Mouse (Mus musculus) NIH3T3 (cell line): ENCODE data around the gene Mmp19.

ENCODE experiments used
- DNase-seq: peaks from one replicate; pipeline ENCODE4 v3.0.0-alpha.2; 2012; ENCODE audit warnings: low read depth

Gene Mmp19

GRCm38 (mm10) chr10:128790398-128791124 is at the start of gene Mmp19:
Gene Mmp19 (plus strand): TSS chr10:128790910.
- DNase-seq, result peak; percentile 86

GRCm38 (mm10) chr10:128742616-128743015 is 48.1 kb upstream of the Mmp19 start:
- peak; percentile 12 for DNase-seq

- no peak for DNase-seq
Observed at GRCm38 (mm10) chr10:128743235-128743634, 47.5 kb upstream of the Mmp19 start.

GRCm38 (mm10) chr10:128743791-128744191 is 46.9 kb upstream of the Mmp19 start:
- DNase-seq, result peak; percentile 48

GRCm38 (mm10) chr10:128744211-128744610 is 46.5 kb upstream of the Mmp19 start:
- DNase-seq, result no peak

- DNase-seq, result peak; percentile 60
Observed at GRCm38 (mm10) chr10:128744680-128745601, 45.8 kb upstream of the Mmp19 start, which contains the start of gene Dgka. Gene Dgka (minus strand): TSS chr10:128744855.

GRCm38 (mm10) chr10:128745946-128746613 is 44.6 kb upstream of the Mmp19 start:
- no peak for DNase-seq

- no peak for DNase-seq
Observed at GRCm38 (mm10) chr10:128746972-128747645, 43.6 kb upstream of the Mmp19 start.

- peak; percentile 83 for DNase-seq
Observed at GRCm38 (mm10) chr10:128747646-128748251, 43.0 kb upstream of the Mmp19 start, which contains the start of gene Pym1. Gene Pym1 (plus strand): TSS chr10:128747889.

GRCm38 (mm10) chr10:128748252-128748864 is 42.4 kb upstream of the Mmp19 start:
- DNase-seq, result peak; percentile 96

- peak; percentile 43 for DNase-seq
Observed at GRCm38 (mm10) chr10:128772895-128773294, 17.8 kb upstream of the Mmp19 start.

GRCm38 (mm10) chr10:128773685-128774084 is 17.0 kb upstream of the Mmp19 start:
- DNase-seq, result peak; percentile 73

- no peak for DNase-seq
Observed at GRCm38 (mm10) chr10:128778441-128778840, 12.3 kb upstream of the Mmp19 start.

GRCm38 (mm10) chr10:128779011-128779795 is 11.5 kb upstream of the Mmp19 start:
- DNase-seq, result peak; percentile 99

- DNase-seq, result peak; percentile 52
Observed at GRCm38 (mm10) chr10:128780200-128780599, 10.5 kb upstream of the Mmp19 start.

GRCm38 (mm10) chr10:128792041-128792440 is 1.3 kb downstream of the Mmp19 start:
- peak; percentile 52 for DNase-seq

GRCm38 (mm10) chr10:128793258-128793657 is 2.5 kb downstream of the Mmp19 start:
- no peak for DNase-seq

- no peak for DNase-seq
Observed at GRCm38 (mm10) chr10:128794391-128794790, 3.7 kb downstream of the Mmp19 start.

- peak; percentile 53 for DNase-seq
Observed at GRCm38 (mm10) chr10:128795581-128795980, 4.9 kb downstream of the Mmp19 start.

GRCm38 (mm10) chr10:128798676-128799075 is 8.0 kb downstream of the Mmp19 start:
- no peak for DNase-seq
